Mouse (Mus musculus) limb, embryonic 15.5 days (tissue): ENCODE measurements at regions not wholly inside any gene's neighbourhood (a gene's known extent, or its start where the extent isn't known, plus 50 kb on each side); places are given as distances from the start of the nearest gene placed in this dataset.

Source experiments
- ATAC-seq: fragments of 200-750 bp; cut with Nextera tagmentation; 2 replicates; pipeline ENCODE4 v1.8.0; 2017; ENCODE audit warnings: low read depth, moderate TSS enrichment; ENCODE audit not compliant: insufficient number of reproducible peaks, low FRiP score, low TSS enrichment
- H3K27ac ChIP-seq: fragments of 300-500 bp; sonication (generic); 2 replicates; pipeline ENCODE4 v1.5.1; 2015; ENCODE audit warnings: moderate library complexity, mild to moderate bottlenecking, inconsistent platforms
- H3K27me3 ChIP-seq: fragments of 300-500 bp; sonication (generic); 2 replicates; pipeline ENCODE4 v1.6.1; 2015; ENCODE audit warnings: inconsistent platforms
- H3K36me3 ChIP-seq: fragments of 300-500 bp; sonication (generic); 2 replicates; pipeline ENCODE4 v1.6.1; 2015; ENCODE audit warnings: inconsistent platforms
- H3K4me1 ChIP-seq: fragments of 300-500 bp; sonication (generic); 2 replicates; pipeline ENCODE4 v1.6.1; 2015; ENCODE audit warnings: inconsistent platforms
- H3K4me2 ChIP-seq: fragments of 300-500 bp; sonication (generic); 2 replicates; pipeline ENCODE4 v1.6.1; 2015; ENCODE audit warnings: mild to moderate bottlenecking, inconsistent platforms
- H3K4me3 ChIP-seq: fragments of 300-500 bp; sonication (generic); 2 replicates; pipeline ENCODE4 v1.5.1; 2015; ENCODE audit warnings: mild to moderate bottlenecking, inconsistent platforms
- H3K9ac ChIP-seq: fragments of 300-500 bp; sonication (generic); 2 replicates; pipeline ENCODE4 v1.6.1; 2015; ENCODE audit warnings: inconsistent platforms
- H3K9me3 ChIP-seq: fragments of 300-500 bp; sonication (generic); 2 replicates; pipeline ENCODE4 v1.6.1; 2016; ENCODE audit warnings: inconsistent platforms
- WGBS: fragments of 180-500 bp; shearing (Covaris S2); methylation state at CpG from one replicate; pipeline ENCODE4 v1.1.7; 2015; 5-methylcytosine and 5-hydroxymethylcytosine counted together

DNA sequence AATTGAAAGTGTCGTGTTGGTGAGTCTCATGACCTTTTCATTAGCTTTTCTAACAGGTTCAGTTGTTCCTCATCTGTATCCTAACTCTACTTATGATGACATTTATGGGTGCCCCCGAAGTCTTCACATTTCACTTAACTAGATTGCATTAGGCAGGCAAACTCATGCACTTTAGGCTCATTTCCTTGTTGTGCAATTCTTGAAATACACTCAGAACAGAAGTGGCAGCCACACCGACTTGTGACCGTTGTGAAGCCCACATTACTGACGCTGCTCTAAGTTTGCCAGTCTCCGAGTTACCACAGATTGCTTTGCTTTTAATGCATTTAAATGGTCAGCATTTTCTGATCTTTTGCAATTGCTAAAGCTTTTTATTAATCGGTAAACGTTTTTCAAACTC, 414.8 kb downstream of the Trim52 start:
- no peaks in the 10 kb centered on the region for H3K4me1 ChIP-seq
- no peaks in the 10 kb centered on the region for H3K36me3 ChIP-seq
- no peak overlapping the region for H3K4me3 ChIP-seq
- H3K9me3 ChIP-seq, result no peaks in the 10 kb centered on the region
- no peak overlapping the region for H3K9ac ChIP-seq
- no peaks in the 10 kb centered on the region for H3K27me3 ChIP-seq
- WGBS, result 59% methylated on average over 8 of the region's 8 CpGs
- no peak for ATAC-seq
- H3K27ac ChIP-seq, result no peak overlapping the region
- no peak overlapping the region for H3K4me2 ChIP-seq

DNA sequence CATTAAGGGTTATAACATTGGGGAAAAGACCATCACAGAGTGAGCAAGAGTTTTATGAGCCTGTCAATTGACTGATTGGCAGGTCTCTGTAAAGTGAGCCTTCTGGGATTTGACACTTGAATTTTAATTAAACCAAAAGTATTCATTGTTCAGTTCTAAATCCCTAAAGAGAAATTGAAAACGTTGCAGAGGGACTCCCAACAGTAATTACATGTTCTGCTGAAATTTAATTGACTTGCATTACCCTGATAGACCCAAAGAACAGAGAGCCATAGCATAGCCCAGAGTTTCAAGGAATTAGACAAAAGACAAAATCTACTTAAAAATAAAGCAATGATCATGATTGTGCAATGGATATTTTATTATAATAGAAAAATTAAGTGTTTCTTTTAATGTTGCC, 444.2 kb downstream of the Trim52 start:
- no peak overlapping the region for H3K9ac ChIP-seq
- no peaks in the 10 kb centered on the region for H3K27me3 ChIP-seq
- H3K27ac ChIP-seq, result no peak overlapping the region
- H3K4me3 ChIP-seq, result no peak overlapping the region
- H3K4me2 ChIP-seq, result no peak overlapping the region
- no peaks in the 10 kb centered on the region for H3K9me3 ChIP-seq
- 9% methylated on average over 1 of the region's 1 CpGs for WGBS
- no peaks in the 10 kb centered on the region for H3K36me3 ChIP-seq
- no peak for ATAC-seq
- no peaks in the 10 kb centered on the region for H3K4me1 ChIP-seq

DNA sequence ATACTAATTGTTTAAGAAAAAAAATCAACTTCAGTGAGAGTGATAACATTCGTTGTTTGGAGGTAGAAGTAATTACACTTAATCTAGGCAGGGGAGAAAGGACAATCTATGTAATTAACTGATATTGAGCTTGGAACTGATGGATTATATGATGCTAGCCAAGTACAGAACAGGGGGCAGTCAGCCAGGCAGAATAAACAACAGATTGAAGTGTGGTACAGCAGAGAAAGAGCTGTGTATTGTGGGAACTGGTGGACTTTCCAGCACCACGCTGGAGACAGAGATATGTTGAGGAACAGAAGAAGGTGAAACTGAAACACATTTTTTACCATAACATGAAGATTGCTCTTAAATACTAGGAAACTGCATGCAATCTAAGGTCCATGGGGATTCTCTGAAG, 473.3 kb downstream of the Trim52 start:
- 80% methylated on average over 2 of the region's 2 CpGs for WGBS
- Histone ChIP-seq H3K9me3 (no peaks in the 10 kb centered on the region), H3K27me3 (no peaks in the 10 kb centered on the region), H3K36me3 (no peaks in the 10 kb centered on the region), H3K27ac (no peak overlapping the region), H3K4me2 (no peak overlapping the region), H3K9ac (no peak overlapping the region), H3K4me1 (no peaks in the 10 kb centered on the region), H3K4me3 (no peak overlapping the region)
- no peak for ATAC-seq

DNA sequence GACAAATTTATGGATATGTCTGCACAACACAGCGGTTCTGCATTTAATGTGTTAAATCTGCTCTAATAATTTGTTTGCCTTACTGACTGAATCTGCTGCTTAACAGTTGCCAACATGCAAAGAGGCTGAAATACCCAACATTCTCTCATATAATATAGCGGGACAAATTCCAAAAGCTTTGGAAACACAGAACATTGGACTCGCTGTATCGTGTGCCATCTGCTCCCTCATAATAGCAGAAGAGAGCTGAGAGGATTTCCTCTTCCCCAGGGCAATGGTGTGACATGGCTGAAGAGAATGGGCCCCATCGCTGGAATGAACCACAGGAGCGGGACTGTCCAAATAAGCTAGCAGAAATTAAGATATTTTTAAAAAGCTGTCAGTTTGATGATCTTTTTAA, 475.9 kb downstream of the Trim52 start:
- Histone ChIP-seq H3K27ac (no peak overlapping the region), H3K4me2 (no peak overlapping the region), H3K9me3 (no peaks in the 10 kb centered on the region), H3K4me3 (no peak overlapping the region), H3K9ac (no peak overlapping the region), H3K27me3 (no peaks in the 10 kb centered on the region), H3K4me1 (no peaks in the 10 kb centered on the region), H3K36me3 (no peaks in the 10 kb centered on the region)
- ATAC-seq, result no peak
- 76% methylated on average over 6 of the region's 6 CpGs for WGBS

GRCm38 (mm10) chr14:106593352-106593751, 487.4 kb downstream of the Trim52 start:
- 81% methylated on average over 9 of the region's 9 CpGs for WGBS
- no peaks in the 10 kb centered on the region for H3K9me3 ChIP-seq
- ATAC-seq, result no peak
- no peak overlapping the region for H3K27ac ChIP-seq
- H3K36me3 ChIP-seq, result no peaks in the 10 kb centered on the region
- H3K4me3 ChIP-seq, result no peak overlapping the region
- no peak overlapping the region for H3K9ac ChIP-seq
- no peak overlapping the region for H3K4me2 ChIP-seq
- H3K27me3 ChIP-seq, result no peaks in the 10 kb centered on the region
- no peaks in the 10 kb centered on the region for H3K4me1 ChIP-seq

DNA sequence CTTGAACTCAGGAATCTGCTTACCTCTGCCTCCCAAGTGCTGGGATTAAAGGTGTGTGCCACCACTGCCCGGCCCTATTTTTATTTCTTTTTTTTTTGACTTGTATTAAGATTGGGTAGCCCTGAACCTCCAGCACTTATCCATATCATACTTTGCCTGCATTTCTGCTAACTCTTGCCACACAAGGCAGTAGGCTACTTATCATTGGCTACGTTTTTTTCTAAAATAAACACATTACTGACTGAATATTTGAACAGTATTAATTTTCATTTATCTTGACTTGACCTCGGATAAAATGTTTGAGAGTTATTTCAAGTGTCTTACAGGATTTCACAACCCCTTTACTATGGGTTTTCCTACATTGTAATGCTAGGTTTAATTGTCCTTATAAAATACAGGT, 488.0 kb downstream of the Trim52 start:
- no peak overlapping the region for H3K9ac ChIP-seq

GRCm38 (mm10) chr14:106607041-106607440, 501.0 kb downstream of the Trim52 start:
- 11% methylated on average over 3 of the region's 3 CpGs for WGBS
- no peak overlapping the region for H3K4me3 ChIP-seq
- no peak overlapping the region for H3K4me2 ChIP-seq
- no peaks in the 10 kb centered on the region for H3K9me3 ChIP-seq
- H3K36me3 ChIP-seq, result no peaks in the 10 kb centered on the region
- H3K27me3 ChIP-seq, result no peaks in the 10 kb centered on the region
- H3K27ac ChIP-seq, result no peak overlapping the region
- no peaks in the 10 kb centered on the region for H3K4me1 ChIP-seq
- no peak overlapping the region for H3K9ac ChIP-seq
- ATAC-seq, result no peak

More for the DNA sequence above, 488.0 kb downstream of the Trim52 start:
- Histone ChIP-seq H3K4me2 (no peak overlapping the region), H3K4me3 (no peak overlapping the region), H3K9me3 (no peaks in the 10 kb centered on the region), H3K36me3 (no peaks in the 10 kb centered on the region), H3K4me1 (no peaks in the 10 kb centered on the region), H3K27ac (no peak overlapping the region), H3K27me3 (no peaks in the 10 kb centered on the region)
- 76% methylated on average over 3 of the region's 3 CpGs for WGBS
- no peak for ATAC-seq

GRCm38 (mm10) chr14:106608341-106608927, 502.4 kb downstream of the Trim52 start:
- Histone ChIP-seq H3K27ac (no peak overlapping the region), H3K4me3 (no peak overlapping the region), H3K27me3 (no peaks in the 10 kb centered on the region), H3K36me3 (no peaks in the 10 kb centered on the region), H3K9ac (no peak overlapping the region), H3K9me3 (no peaks in the 10 kb centered on the region), H3K4me2 (no peak overlapping the region), H3K4me1 (no peaks in the 10 kb centered on the region)
- WGBS, result 60% methylated on average over 7 of the region's 7 CpGs
- ATAC-seq, result no peak
